Mouse (Mus musculus) urinary bladder, postnatal 4 days (tissue): ENCODE results near the gene Sestd1.

ENCODE experiments used
- DNase-seq, 2 experiments: peaks; one replicate each; pipeline ENCODE4 v3.0.0; 2021 to 2022; ENCODE audit warnings: low spot score in 2 of 2

The Sestd1 gene

DNA sequence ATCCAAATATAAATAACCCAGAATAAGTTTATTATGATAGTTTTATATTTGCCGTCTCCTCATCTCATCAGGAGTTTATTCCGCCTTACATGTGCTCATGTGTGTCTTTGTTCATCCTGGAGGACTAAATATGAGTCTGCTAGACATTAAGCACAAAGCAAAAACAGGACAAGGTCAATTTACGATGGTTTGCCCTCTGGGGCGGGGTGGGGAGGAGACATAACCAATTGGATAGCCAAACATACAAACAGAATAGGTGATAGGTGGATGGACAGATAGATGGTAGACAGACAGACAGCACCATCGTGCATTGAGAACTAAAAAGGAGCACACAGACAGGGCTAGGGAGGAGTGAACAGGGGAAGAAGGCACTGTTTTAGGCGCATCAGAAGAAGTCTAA lies 106.6 kb downstream of the Sestd1 start:
- DNase-seq, result no peak

- DNase-seq, result no peak
Measured at GRCm38 (mm10) chr2:77173366-77173765, 107.0 kb downstream of the Sestd1 start.

DNA sequence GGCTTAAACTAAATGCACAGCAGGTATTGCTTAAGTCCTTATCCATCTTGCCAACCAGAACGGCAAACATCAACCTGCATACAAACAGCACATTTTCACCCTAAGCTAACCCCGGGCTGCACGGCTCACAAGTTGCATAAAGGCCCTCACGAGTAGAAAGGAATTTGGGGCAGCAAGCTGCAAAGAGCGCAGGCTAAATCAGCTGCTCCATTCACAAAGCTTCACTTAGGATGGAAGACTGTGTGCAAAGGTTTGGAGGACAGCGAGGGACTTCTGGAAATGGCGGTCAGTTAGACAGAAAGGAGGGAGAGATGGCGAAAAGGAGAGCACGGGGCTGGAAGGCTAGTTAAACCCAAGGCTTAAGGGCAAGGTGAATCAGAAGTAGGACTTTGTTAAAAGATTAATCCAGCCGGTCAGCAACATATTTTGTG lies 108.1 kb downstream of the Sestd1 start:
- no peak for DNase-seq

DNA sequence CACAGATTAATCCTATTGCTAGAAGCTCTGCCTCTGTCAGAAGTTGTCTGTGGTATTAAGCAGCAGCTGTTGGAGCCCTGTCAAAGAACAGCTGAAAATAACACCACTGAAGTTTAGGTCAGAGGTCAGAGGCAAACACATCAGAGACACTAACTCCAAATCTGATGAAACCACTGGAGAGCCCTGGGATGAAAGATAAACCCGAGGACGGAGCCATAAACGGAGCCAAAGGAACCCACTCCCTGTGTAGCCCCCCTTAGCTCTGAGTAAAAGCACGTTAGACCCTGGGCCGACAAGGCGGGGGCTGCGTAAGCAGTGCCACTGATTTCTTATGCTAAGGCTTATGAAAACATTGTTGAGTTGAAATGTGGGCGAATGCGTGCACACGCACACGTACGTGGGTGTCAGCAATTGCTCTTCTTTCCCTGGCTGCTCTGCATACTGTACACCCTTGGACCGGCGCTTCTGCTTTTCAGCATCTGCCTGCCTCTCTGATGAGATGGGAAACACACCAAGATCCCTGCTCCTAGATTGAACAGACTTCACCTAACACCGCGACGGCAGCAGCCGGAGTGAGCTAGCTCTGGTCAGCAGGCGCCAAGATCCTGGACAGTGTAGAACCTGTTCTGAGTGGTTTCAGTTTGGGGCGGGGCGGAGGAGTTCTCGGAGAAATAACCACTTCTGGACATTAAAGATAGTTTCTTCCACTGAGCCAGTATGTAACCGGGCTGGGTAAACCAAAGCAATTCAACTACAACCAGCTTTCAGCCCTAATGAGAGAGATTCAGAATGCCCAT lies 108.8 kb downstream of the Sestd1 start:
- DNase-seq, result no peak

DNA sequence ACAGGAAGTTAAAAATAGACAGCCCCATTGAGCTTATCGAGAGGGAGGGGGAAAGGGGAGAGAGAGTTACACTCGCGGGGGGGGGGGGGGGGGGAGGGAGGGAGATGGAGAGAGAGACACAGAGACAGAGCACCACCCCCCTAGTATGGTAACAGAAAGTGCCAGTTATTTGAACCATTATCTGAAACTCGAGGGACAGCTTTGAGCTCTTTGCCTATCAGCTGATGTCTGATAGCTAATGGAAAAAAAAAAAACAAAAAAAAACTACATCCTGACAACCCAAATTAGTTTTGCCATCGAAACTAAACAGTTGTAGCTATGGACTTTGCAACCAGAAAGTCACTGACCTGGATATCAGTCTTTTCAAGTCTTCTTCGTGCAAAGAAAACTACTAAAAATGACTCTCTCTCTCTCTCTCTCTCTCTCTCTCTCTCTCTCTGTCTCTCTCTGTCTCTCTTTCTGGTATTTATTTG lies 109.7 kb downstream of the Sestd1 start, which contains the start of gene Ccdc141:
Ccdc141 (minus strand) TSS at position 4 of the 473 bp plus-strand sequence.
- DNase-seq, result no peak

GRCm38 (mm10) chr2:77169916-77170632 lies 110.3 kb downstream of the Sestd1 start:
- DNase-seq, result no peak

GRCm38 (mm10) chr2:77169218-77169617 lies 111.2 kb downstream of the Sestd1 start:
- no peak for DNase-seq

DNA sequence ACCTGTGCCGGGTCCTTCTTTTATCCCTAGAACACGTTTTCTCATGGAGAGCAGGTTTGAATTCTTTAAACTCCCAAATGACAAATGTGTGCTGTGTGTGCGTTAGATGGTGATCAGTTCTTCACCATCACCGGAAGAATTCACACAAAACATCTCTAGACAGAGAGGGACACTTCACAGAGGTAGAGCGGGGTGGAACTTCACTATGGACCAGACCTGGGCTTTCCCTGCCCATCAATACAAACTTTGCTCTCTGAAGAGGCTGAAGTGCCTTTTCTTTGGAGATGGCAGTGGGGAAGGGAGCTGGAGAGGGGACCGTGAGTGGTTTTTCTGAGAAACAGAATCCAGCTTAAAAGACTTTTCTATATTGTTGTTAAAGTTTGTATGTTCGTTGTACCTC lies 111.6 kb downstream of the Sestd1 start:
- no peak for DNase-seq

GRCm38 (mm10) chr2:77168081-77168685 lies 112.2 kb downstream of the Sestd1 start:
- DNase-seq, result no peak

- no peak for DNase-seq
Measured at GRCm38 (mm10) chr2:77166366-77166765, 114.0 kb downstream of the Sestd1 start.

DNA sequence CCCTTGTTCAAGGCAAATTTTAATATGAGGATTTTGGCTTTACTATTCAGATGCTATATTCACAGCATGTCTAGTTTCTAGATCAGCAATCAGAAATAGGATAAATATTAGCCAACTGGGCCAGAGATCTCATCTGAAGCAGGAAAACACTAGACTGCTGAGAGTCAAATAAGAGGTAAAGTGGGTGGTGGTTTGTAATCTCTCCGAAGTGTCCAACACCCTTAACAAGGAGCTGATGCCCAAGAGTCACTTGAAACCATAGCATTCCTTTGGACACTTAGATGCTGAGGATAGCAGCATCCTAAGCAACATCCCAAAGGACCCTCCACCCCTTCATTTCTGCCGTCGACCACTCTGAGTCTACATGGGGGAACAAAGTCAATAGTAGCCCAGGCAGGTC lies 115.7 kb downstream of the Sestd1 start:
- DNase-seq, result no peak

- no peak for DNase-seq
Measured at GRCm38 (mm10) chr2:77163381-77163780, 117.0 kb downstream of the Sestd1 start.

GRCm38 (mm10) chr2:77162135-77162534 lies 118.3 kb downstream of the Sestd1 start:
- DNase-seq, result no peak

DNA sequence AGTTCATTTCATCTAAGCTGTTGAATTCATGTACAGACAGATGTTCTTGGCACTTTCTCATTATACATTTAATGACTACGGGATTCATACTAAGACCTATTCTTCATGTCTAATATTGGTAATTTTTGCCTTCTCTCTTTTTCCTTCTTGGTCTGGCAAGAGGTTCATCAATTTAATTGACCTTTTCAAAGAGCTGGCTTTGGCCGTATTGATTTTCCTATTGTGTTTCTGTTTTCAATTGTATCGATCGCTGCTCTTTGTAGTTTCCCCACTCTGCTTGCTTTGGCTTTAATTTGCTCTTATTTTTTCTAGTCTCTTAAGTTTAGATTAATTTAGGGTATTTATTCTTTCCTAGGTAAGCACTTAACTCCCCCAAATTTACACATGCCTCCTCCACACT lies 122.8 kb downstream of the Sestd1 start:
- DNase-seq, result no peak

- DNase-seq, result no peak
Measured at GRCm38 (mm10) chr2:77154080-77154479, 126.3 kb downstream of the Sestd1 start.

- no peak for DNase-seq
Measured at GRCm38 (mm10) chr2:77151255-77151654, 129.1 kb downstream of the Sestd1 start.

- DNase-seq, result no peak
Measured at GRCm38 (mm10) chr2:77149576-77149975, 130.8 kb downstream of the Sestd1 start.

- DNase-seq, result no peak
Measured at GRCm38 (mm10) chr2:77148215-77148614, 132.2 kb downstream of the Sestd1 start.

DNA sequence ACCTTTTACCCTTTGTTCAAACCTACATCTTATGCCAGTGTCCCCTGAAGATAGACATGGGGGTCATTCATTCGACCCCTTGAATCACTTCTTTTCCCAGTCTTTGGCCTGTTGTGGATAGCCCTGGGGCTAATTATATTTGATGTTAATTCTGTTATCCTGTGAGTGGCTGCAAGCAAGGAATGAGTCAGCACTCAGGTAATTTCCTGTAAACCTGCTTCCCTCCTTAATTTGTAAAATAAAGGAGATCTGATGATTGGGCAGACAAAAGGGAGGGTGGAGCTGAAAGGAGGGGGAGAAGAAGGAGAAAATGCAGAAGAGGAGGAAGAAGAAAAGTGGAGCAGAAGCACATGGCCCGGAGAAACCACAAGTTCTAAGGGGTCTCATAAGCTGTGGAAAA lies 133.4 kb downstream of the Sestd1 start:
- DNase-seq, result no peak

- no peak for DNase-seq
Measured at GRCm38 (mm10) chr2:77146291-77146690, 134.1 kb downstream of the Sestd1 start.

DNA sequence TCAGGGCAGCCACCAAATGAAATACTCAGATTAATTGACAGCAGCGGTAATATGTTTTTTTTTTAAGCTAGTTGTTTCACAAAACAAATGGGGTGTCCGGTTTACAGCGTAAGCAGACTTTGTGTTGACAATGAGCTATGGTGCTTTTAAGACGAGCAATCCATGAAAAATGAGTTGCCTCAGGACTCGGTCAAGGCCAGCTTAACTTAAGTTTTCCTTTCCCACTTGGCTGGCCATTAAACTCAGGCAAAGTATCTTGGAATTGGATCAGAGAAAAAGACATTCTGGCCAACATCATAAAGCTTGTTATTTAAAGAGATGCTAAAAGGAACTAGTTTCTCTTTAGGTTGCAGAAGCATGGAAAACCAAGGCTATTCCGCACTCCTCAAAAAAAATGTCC lies 136.9 kb downstream of the Sestd1 start:
- DNase-seq, result no peak

DNA sequence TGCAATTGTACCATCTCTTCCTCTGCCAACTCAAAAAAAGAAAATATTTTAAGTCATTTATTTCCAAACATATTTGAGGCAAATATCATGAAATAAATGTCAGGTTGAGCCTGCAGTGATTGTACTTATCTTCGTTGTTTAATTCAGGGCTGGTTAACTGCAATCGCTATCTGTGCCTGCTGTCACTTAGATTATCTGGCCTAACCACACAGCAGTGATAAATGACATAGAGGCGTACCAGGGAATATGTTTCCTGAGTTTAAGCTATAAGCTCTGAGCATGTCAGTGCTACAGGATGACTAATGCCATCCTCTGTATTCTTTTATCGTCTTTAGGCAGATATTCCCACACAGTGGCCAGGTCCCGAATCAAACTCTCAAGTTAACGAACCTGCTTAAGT lies 141.5 kb downstream of the Sestd1 start:
- DNase-seq, result no peak

GRCm38 (mm10) chr2:77134906-77135305 lies 145.5 kb downstream of the Sestd1 start:
- DNase-seq, result no peak
